Mouse (Mus musculus): ENCODE measurements at regions not wholly inside any gene's neighbourhood (a gene's known extent, or its start where the extent isn't known, plus 50 kb on each side); places are given as distances from the start of the nearest gene placed in this dataset.

DNA sequence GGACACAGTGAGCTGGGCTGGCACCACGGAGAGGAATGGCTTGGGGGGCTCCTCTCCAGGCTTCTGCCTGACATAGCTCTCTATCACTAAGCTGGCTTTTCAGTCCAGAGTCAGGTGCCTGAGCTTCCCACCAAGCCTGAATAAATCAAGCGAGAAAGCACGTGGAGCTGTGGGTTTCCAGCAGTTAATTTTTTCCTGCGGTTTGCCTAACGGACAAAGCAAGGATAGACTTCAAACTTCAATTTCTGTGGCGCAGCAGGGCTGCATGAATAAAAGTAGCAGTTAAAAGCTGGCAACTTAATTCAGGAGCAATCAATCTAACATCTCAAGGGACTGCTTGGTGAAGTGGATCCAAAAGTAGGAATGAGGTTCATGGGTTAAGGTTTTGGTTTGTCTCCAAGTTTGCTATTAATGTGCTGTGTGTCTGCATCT lies 317.1 kb upstream of the Rnaseh2b start:
- in situ Hi-C loops (cut with MboI, MseI) = no loop called here

DNA sequence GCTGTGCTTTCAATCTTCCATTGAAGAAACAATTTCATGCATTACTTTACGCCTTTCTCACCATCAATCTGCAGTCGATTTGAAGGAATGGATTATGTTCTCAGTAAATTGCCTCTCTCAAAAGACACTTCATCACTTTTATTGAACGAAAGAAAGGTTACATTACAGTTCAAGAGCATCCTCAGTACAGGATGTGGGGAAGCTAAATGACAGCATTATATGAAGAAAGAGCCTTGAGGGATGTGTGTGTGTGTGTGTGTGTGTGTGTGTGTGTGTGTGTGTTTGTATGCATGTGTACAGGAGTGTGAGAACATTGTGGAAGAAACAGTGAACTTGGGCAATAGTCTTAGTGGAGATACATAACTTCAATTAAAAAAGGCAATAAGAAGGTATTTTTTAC lies 311.8 kb upstream of the Rnaseh2b start:
- in situ Hi-C loops (cut with MboI, MseI) = no loop called here

DNA sequence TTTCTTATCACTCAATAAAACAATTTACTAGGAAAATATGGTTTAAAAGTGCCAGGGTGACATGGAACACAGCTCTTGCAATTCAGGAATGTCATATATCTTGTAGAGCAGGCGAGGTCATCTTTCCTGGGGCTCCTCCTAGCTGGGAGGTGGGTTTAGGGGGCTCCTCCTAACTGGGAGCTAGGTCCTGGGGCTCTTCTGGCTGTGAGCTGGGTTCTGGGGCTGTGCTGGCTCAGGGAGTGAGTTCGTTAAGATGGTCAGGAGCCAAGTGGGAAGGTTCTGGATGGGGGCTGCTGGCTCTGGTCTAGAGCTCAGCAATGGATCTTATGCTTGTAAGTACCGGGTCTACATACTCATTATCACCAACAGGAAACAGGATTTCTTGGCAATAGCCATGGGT lies 306.8 kb upstream of the Rnaseh2b start:
- in situ Hi-C loops (cut with MboI, MseI) = no loop called here

DNA sequence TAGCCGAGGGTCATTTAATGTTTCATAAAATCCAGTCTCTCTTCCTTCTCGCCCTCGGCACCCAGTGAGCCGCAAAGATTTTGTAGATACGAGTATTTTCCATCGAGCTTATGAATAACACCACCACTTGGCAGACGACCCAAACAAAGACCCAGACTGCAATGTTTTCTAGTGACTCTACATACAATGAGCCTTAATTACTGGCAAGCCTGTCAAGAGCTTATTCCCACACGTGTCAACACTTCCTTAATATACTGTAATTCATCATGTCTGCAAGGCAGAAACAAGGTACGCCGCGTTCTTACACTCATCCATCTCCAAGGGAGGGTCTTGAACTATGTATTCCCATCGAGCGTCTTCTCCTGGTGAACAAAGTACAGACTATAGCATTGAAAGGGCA lies 306.2 kb upstream of the Rnaseh2b start:
- in situ Hi-C loops (cut with MboI, MseI) = no loop called here

DNA sequence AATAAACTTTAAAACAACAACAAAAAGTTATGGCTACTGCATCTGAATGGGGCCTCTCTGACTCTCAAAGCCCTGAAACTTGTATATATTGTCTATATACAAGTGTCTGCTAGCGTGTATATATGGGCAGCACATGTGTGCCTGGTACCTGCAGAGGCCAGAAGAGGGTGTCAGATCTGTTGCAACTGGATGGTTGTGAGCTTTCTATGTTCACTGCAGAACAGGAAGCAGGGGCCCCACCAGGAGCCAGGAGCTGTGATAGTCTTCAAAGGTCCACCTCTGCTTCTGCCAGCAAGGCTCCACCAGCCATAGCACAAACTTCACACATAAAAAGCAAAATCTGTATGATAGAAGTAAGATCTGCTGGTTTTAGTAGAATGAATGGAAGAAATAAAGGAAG lies 297.1 kb upstream of the Rnaseh2b start:
- in situ Hi-C loops (cut with MboI, MseI) = no loop called here

DNA sequence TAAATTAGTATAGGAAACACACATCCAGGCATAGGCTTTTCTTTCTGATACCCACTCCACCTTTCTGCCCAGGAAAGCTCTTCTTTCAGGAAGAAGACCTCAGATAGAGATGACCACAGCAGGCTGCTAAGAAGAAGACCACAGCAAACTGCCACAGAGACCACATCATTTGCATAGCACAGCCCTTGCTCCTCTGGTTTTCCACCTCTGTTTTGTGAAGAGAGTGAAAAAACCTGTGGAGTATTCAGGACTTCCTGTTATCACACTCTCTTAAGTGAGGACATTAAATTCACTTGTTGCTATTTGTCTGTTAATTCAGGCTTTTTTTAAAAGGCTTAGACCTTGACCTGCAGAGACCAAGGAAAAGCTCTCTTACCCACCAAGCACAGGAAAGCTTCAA lies 294.7 kb upstream of the Rnaseh2b start:
- in situ Hi-C loops (cut with MboI, MseI) = no loop called here

DNA sequence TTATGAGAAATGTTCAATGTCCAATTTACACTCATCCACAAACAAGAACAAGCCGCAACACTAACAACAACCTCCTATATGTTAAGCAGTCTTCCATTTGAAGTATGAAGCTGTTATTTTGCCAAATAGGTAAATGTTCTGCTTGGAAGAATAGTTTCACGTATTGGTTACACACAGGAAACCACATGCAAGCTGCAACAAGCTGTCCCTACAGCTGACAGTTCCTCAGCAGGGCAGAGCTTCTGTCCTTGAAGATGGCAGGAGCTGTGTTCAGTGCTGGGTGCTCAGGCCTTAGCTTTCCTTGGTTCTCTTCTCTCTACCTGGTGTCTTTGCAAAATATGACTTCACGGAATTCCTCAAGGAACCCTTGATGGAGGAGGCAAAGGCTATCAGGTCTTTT lies 294.1 kb upstream of the Rnaseh2b start:
- in situ Hi-C loops (cut with MboI, MseI) = no loop called here

DNA sequence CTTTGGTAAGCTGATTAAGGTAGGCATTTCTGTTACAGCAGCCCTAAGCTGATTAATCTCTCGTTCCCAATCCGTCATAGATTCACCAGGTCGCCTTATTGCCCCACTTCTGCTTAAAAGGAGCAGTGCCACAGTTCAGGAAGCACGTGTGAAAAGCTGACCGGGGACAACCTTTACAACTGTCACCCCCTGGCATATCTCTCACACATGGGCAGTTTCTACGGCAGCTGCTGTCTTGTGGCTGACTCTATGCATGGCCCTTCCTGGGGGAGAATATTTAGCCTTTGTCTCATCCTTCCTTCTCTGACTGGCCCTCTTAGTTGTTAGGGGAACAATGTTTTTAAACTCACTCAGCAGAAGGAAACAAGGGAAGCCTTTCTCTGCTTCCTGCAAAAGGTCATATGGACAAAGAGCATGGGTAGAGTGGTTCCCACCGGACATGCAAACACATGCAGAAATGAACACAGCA lies 290.9 kb upstream of the Rnaseh2b start:
- in situ Hi-C loops (cut with MboI, MseI) = no loop called here

DNA sequence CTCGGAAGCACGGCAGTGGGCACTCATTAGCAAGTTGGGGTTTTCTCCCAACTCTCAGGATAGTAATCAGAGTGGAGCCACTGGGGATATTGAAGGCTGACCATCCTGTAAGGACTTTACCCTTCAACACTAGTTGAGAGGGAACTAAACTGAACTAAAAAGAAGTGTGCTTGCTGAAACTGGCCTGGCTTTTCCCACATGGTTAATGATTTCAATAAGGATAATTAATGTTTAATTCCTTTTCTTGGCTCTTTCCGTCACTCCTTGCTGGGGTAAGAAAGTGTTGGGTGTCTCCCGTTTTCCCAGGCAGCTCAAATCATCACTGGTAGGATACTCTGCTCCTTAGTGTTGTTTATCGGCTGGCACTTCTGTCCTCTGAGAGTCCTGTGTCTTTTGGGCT lies 290.3 kb upstream of the Rnaseh2b start:
- in situ Hi-C loops (cut with MboI, MseI) = no loop called here

DNA sequence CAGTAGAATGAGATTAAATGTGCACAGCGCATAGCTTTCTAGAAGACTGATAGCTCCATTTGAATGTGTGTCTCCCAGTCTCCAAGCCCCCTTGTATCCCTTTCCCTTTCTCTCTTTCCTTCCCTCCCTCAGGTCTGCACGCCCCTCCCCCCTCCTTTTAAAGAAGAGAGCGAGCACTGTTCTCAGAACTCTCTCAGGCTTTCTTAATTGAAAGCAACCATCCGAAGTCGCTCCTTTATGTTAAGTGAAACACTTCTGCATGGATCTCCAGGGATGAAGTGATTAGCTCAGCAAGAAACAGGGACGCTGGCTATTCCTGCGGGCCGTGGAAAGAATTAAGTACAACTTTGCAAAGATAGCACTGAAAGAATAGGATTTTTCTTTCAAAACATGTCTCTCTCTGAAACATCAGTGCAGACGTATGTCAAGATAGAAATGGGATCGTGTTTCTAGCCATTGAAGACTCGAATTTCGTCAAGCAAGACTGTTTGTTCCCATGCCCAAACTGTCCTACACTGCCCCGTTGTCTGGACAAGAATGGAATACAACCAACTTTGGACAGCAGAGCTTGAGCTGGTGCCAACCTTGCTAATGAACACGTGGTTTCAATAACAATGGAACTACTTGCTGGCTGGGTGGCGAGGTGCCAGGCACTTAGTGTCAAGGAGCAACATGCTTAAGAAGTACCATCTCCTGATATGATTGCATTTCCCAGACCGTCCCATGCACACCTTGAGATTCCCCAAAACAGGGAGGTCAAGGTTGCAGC lies 289.2 kb upstream of the Rnaseh2b start:
- in situ Hi-C loops (cut with MboI, MseI) = no loop called here

DNA sequence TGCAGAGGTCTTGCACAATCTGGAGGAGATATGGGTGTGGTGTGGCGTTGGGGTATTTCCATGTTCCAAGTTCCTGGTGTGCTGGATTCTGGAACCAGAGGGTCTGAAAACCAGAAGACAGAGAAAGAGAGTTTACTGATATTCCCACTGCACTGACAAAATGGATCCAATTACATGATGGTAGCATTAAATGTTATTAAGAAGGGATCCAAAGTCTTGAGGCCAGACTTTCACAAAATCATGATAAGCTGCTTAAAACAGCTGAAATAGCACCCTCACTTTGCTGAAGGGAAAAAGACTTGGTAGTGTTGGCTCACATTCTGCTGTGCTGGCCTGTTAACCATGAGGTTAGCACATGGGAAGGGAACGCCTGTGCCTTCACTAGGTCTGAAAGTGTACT lies 288.6 kb upstream of the Rnaseh2b start:
- in situ Hi-C loops (cut with MboI, MseI) = no loop called here

DNA sequence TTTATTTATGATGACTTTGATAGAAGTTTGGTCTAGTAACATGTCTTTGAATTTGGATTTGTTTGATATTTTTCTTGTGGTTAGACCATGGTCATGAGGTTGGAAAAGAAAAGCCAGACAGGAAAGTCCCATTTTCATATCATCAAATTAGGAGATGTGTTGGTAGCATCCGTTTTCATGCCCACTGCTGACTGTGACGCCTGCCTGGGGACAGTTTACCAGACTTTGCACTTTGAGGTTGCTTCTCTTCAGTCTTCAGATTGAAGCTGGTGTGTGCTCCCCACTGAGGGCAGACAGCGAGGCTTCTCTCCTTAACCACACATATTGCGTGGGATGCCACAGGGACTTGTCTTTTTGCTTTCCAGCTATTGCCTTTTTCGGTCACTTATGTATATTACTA lies 283.7 kb upstream of the Rnaseh2b start:
- in situ Hi-C loops (cut with MboI, MseI) = no loop called here

DNA sequence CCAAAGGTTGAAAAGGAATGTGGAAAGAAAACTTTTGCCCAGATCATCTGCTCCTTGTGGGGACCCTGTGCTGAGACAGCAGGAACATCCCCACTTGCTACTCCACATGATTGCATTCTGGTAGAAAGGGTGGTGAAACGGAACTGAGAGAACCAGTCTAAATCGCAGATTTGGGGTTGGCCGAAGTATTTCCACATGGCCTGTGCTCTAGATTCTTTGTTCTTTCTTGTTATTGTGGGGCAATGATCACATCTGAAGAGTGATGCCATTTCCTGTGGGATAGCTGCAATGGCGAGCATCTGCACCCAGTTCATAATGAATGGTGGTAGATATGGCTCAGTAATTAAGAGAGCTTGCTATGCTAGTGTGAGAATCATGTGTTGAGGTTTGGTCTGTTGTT lies 273.6 kb upstream of the Rnaseh2b start:
- in situ Hi-C loops (cut with MboI, MseI) = loop anchor here (5.0 kb wide), 1 partner anchor 33 kb away; no protein-coding TSS in a partner anchor

DNA sequence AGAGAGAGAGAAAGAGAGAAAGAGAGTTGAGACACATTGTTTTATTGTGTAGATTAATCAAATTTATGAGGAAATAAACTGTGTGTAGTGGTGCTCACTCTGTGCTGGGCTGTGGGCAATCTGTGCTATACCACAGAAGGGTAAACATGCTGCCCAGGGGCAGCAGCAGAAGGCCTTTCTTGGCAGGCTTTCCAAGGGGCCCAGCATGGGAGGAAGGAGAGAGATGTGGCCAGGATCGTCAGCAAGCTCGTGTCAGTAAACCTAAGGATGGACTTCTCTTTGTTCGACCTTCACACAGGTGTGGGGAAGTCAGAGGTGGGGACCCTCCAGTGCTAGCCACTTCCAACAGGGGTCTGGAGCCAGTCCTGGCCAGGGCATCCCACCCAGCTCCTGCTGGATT lies 271.4 kb upstream of the Rnaseh2b start:
- in situ Hi-C loops (cut with MboI, MseI) = no loop called here

DNA sequence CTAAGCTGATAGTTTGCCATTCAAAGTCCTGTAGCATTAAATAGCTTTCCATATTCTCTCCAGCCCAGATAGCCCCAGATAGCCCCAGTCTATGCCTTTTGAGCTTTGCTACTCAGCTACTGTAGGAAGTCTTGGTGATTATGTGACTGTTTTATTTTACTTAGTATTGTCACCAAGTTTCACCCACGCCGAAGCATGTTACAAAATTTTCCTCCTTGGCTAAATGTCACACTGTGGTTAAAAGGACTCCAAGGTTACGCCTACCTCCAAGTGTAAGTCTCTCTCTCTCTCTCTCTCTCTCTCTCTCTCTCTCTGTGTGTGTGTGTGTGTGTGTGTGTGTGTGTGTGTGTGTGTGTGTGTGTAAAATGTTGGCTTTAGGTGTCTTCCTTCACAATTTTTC lies 270.2 kb upstream of the Rnaseh2b start:
- in situ Hi-C loops (cut with MboI, MseI) = no loop called here

DNA sequence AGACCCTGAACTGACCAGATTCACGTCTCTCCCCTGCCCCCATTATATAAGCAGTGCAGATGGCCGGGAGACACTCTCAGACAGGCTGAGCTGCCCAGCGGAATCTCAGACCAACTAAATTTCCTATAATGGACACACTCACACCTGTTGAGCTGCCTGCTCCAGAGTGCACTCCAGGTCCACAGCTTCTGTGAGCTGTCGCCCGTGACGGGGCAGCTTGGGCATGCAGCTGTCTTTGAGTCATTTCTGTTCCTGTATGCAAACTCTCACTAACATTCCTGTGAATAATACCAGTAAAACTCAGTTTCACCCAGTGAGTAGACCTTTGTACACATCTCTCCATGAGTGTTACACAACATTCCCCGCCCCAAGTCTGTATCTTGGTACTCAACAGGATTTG lies 269.4 kb upstream of the Rnaseh2b start:
- in situ Hi-C loops (cut with MboI, MseI) = no loop called here

DNA sequence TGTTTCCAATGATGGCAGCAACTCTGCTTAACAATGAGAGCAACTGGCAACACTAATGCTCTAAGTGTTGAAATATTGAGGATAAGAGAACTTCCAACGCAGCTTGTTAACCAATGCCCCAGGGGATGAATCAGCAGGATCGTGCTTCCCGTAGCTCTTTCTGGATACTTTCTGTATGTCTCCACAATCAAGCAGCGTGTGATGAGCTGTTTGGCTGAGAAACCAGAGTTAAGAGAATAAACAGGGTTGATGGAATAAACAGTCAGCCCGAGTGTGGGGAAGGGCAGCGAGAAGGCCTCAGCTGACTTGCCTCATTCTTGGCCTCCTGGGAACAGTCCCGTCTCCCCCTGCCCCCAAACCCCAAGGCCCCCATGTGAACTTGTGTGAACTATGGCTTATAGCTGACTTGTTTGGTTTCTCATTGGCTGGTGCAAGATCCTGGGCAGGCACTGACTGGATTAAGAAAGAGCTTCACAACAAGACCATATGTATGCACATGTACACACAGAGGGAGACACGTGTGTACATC lies 264.6 kb upstream of the Rnaseh2b start:
- in situ Hi-C loops (cut with MboI, MseI) = no loop called here

DNA sequence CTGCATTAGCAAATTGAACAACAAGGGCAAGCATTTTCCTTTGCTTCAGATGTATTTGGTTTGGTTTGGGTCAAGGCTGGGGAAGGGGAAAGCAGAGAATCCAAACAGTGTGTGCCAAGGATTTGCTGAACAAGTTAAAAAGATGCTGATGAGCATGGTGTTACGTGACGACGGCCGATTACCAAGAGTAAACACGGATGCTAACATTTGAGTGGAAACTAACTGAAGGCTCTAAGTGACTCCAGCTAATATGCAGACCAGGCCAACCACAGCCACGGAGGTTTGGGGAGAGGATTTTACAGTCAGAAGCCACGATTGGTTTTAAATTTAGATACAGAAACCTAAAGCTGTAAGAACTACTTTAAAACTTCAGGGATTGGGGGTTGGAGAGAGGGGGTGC lies 262.3 kb upstream of the Rnaseh2b start:
- in situ Hi-C loops (cut with MboI, MseI) = no loop called here

DNA sequence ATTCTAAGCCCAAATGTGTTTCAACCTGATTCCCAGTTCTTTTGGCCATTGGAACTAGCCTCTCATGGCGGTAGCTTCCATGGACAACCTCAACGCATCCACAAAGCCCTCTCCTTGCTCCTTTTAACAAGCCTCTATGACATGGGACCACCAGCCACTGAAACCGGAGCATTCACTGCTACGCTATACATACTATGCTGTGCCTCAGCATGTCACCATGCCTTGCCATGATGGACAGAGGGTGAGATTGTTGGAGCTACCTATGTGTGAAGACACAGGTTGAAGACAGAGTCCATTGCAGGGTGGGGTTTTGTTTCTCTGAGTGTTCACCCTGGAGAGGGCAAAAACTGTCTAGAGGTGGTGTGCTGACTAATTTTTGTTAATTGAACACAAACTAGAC lies 258.7 kb upstream of the Rnaseh2b start:
- in situ Hi-C loops (cut with MboI, MseI) = no loop called here

DNA sequence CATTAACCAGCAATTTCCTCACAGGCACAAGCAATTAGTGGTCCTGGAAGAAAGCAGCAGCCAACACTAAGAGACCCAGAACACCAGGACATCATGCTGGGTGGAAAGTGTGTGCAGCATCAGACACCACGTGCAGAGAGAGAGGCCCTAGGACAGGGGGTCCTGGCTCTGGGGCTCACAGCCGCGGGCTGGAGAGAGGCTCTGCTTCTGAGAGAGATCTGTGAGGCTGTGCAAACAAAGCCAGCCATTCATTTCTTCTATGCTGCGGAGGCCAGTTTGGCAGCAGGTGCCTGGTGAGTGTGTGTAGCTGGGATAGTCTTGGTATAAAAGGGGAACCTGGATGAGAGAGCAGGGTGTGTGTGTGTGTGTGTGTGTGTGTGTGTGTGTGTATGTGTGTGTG lies 257.7 kb upstream of the Rnaseh2b start:
- in situ Hi-C loops (cut with MboI, MseI) = no loop called here

DNA sequence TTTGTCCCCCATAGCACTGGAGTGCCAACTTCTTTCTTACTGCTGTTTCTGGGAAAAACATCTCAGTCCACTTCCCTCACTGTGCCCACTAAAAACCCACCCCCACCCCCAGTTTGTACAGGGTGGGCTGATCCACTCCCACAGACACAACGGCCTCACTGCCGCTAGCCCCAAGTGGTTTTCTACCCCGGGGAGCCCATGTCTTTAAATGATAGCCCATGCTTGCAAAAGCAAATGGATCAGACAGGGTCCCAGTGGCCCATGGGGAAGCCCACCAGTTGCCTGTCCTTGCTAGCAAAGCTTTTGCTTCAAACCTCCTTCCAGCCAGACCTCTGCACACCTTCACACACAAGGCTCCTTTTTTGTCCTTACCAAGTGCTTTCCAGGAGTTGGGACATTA lies 257.0 kb upstream of the Rnaseh2b start:
- in situ Hi-C loops (cut with MboI, MseI) = no loop called here

DNA sequence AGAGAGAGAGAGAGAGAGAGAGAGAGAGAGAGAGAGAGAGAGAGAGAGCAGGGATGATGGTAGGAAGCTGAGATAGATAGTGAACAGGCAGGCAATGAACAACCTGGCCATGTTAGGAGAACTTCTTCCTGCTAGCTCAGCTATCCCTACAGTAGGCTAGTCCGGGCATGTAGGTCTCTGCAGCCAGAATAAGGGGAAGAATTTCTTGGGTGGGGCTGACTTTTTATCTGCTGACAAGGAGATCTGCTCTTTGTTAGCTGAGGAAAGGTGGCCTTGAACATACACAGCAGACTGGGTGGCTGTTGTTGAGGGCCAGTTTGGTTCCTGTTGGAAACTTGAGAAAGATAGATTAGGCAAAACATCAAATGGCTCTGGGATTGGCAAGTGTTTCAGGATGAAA lies 254.9 kb upstream of the Rnaseh2b start:
- in situ Hi-C loops (cut with MboI, MseI) = no loop called here

DNA sequence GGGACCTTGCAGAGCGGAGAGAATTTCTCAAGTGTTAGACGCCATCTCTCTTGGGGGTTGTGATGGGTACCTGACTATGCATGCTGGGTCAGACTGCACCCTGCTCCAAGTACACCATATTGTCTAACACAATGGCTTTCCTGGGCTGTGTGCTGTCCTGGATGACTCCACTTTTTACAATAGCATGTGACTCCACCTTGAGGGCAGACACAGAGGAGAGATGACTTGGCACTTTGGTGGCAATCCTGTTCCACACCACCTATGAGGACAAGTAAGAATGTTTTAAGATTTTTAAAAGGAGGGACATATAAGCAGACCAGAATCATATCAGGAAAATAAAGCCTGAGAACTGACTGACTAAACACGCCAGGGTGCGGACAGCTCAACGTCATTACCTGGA lies 254.5 kb upstream of the Rnaseh2b start:
- in situ Hi-C loops (cut with MboI, MseI) = no loop called here
